Mouse (Mus musculus) heart, embryonic 16.5 days (tissue): ENCODE data around the gene St6galnac3. TPM values are rescaled to one million over a fixed set of nuclear protein-coding genes. Genes with fewer than 3 reads are reported as not detected.

Source experiments
- ATAC-seq: fragments of 200-750 bp; cut with Nextera tagmentation; replicated peaks from 2 replicates; pipeline ENCODE4 v1.8.0; 2017; ENCODE audit warnings: moderate number of reproducible peaks; ENCODE audit not compliant: insufficient read depth, low FRiP score; ENCODE audit errors: extremely low read depth
- H3K27ac ChIP-seq: fragments of 300-500 bp; sonication (generic); 2 replicates; pipeline ENCODE4 v1.5.1; 2014; ENCODE audit warnings: mild to moderate bottlenecking, low read length, control low read depth, moderate library complexity
- H3K27me3 ChIP-seq: fragments of 300-500 bp; sonication (generic); 2 replicates; pipeline ENCODE4 v1.6.1; 2014; ENCODE audit warnings: low read length, mixed read lengths; ENCODE audit not compliant: control insufficient read depth, insufficient read depth
- H3K36me3 ChIP-seq: fragments of 300-500 bp; sonication (generic); 2 replicates; pipeline ENCODE4 v1.6.1; 2014; ENCODE audit not compliant: control insufficient read depth, insufficient read depth
- H3K4me1 ChIP-seq: fragments of 300-500 bp; sonication (generic); 2 replicates; pipeline ENCODE4 v1.6.1; 2014; ENCODE audit warnings: low read length, mixed read lengths; ENCODE audit not compliant: control insufficient read depth, insufficient read depth
- H3K4me2 ChIP-seq: fragments of 300-500 bp; sonication (generic); 2 replicates; pipeline ENCODE4 v1.6.1; 2014; ENCODE audit warnings: low read depth, mild to moderate bottlenecking, control low read depth, low read length
- H3K4me3 ChIP-seq: fragments of 300-500 bp; sonication (generic); 2 replicates; pipeline ENCODE4 v1.5.1; 2014; ENCODE audit warnings: mild to moderate bottlenecking, control low read depth, low read length
- H3K9ac ChIP-seq: fragments of 300-500 bp; sonication (generic); 2 replicates; pipeline ENCODE4 v1.6.1; 2014; ENCODE audit warnings: low read length, control low read depth
- H3K9me3 ChIP-seq: fragments of 300-500 bp; sonication (generic); replicated peaks from 2 replicates; pipeline ENCODE4 v1.6.1; 2016; ENCODE audit warnings: low read length; ENCODE audit not compliant: control insufficient read depth
- WGBS: fragments of 180-500 bp; shearing (Covaris S2); extraction: QIAGEN DNeasy Blood & Tissue Kit; methylation state at CpG from one replicate; pipeline ENCODE4 v1.1.7; 2014; 5-methylcytosine and 5-hydroxymethylcytosine counted together
- polyA plus RNA-seq: library from polyadenylated mRNA; unstranded; fragments of >200 nt; fragmentation: Nextera tagmentation; extraction: Ambion mirVana; gene quantifications from 2 replicates; pipeline ENCODE4 v1.2.1, GENCODE M21; 2015

Gene St6galnac3
- polyA plus RNA-seq, 1 experiment from 2014 or later, result 20.8 TPM

DNA sequence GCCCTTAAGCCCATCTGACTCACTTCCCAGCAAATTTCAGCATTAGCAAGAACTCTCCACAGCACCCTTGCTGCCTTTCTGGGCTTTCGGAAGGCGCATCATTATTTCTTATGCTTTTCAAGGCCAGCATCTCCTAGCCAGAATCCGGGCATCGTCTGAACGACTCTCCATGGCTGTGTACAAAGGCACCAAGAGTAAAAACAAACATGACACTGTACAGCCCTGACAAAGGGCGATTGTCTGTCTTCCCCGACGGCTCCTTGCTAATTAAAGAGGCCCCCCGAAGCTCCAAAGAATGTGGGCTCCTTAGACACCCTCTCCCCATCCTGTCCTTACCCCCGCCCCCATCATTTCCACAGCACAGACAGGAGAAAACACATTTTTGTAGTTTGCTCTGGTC lies 13.4 kb upstream of the St6galnac3 start:
- 64% methylated on average over 10 of the region's 10 CpGs for WGBS
- no peaks in the 10 kb centered on the region for H3K4me1 ChIP-seq
- ATAC-seq, result no peak
- H3K4me2 ChIP-seq, result no peak overlapping the region
- H3K27me3 ChIP-seq, result no peaks in the 10 kb centered on the region; the same call in 1 of the 2 replicates
- no peaks in the 10 kb centered on the region for H3K36me3 ChIP-seq
- H3K4me3 ChIP-seq, result no peak overlapping the region
- H3K27ac ChIP-seq, result no peak overlapping the region
- H3K9me3 ChIP-seq, result no peaks in the 10 kb centered on the region
- no peak overlapping the region for H3K9ac ChIP-seq

DNA sequence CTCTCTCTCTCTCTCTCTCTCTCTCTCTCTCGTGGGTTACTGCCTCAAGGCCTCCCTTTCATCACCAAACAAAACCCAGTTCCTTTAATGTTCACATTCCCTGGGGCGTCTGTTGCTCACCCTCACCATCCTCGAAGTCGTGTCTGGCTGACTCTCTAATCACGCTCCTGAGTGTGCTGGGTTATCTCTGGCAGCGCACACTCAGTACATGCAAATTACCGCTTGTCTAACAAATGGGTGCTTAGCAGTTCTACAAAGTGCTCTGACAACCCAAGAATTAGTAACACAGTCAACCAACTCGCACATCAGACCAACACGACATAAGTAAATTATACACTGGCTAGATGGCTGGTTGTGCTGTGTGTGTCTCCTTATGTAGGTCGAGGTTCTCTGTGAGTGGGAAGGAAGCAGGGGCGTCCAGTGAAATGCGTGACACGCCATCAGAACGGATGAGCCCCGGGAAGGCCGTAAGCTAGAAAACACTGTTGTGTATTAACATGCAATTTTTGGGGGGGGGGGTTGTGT lies 11.8 kb upstream of the St6galnac3 start:
- ATAC-seq, result no peak
- no peaks in the 10 kb centered on the region for H3K9me3 ChIP-seq
- H3K27me3 ChIP-seq, result no peaks in the 10 kb centered on the region; the same call in 1 of the 2 replicates
- H3K27ac ChIP-seq, result no peak overlapping the region
- no peak overlapping the region for H3K4me2 ChIP-seq
- 58% methylated on average over 16 of the region's 16 CpGs for WGBS
- no peaks in the 10 kb centered on the region for H3K36me3 ChIP-seq
- H3K4me1 ChIP-seq, result peaks cover 12% of the 10 kb centered on the region
- no peak overlapping the region for H3K9ac ChIP-seq
- H3K4me3 ChIP-seq, result no peak overlapping the region

DNA sequence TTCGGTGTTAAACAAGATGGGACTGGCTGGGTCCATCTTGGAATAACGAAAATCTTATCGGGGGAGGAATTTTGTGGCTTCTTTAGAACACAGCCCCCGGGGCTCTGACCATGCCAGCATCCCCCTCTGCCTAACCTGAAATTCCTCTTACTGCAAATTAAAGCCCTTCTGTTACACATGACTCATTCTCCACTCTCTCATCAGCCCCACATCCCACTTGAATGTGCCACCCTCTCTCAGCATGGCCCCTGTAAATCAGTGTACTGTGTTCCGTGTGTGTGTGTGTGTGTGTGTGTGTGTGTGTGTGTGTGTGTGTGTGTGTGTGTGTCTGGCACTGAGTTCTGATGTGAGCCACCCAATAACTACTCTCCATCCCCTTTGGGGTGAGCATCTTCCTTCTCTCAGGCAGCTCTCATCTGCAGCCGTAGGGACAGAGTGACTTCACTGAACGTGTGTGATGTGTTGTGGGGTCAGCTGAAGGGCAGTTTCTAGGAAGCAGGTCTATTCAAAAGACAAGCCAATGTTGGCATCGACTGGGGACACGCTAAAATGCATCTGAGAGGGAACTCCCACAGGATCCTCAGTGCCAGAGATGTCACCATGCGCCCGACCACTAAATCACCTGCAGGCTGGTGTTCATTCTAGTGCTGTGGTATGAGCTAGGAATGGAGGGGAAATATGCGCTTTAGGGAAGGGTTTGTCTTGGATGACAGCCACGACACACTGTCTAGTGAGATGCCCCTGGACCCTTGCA lies 11.0 kb upstream of the St6galnac3 start:
- no peak for ATAC-seq
- Histone ChIP-seq H3K36me3 (no peaks in the 10 kb centered on the region), H3K9ac (no peak overlapping the region), H3K9me3 (no peaks in the 10 kb centered on the region), H3K27me3 (no peaks in the 10 kb centered on the region; the same call in 1 of the 2 replicates), H3K27ac (no peak overlapping the region), H3K4me1 (peaks cover 14% of the 10 kb centered on the region), H3K4me3 (no peak overlapping the region), H3K4me2 (no peak overlapping the region)
- WGBS, result 64% methylated on average over 13 of the region's 13 CpGs

DNA sequence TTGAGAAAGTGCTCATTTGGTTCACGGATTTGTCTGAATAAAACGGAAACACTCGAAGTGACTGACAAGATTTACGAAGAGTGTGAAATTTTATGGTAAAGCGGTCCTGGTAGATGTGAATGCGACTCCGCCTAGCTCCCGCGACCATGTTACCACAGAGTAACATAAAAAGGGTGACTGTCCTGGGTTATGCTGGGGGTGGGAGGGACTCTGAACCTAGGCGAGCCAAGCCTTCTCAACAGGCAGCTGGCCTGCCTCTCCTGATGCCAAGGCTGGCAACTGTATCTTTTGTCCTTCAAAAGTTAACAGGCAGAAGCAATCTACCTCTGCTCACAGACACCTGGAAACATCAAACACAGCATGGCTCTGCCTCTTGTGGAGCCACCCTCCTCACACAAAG lies 9.8 kb upstream of the St6galnac3 start:
- Histone ChIP-seq H3K36me3 (no peaks in the 10 kb centered on the region), H3K27me3 (no peaks in the 10 kb centered on the region; the same call in 1 of the 2 replicates), H3K9me3 (no peaks in the 10 kb centered on the region), H3K4me1 (peaks cover 14% of the 10 kb centered on the region), H3K27ac (no peak overlapping the region), H3K4me3 (no peak overlapping the region), H3K9ac (no peak overlapping the region), H3K4me2 (no peak overlapping the region)
- no peak for ATAC-seq
- WGBS, result 83% methylated on average over 10 of the region's 10 CpGs

DNA sequence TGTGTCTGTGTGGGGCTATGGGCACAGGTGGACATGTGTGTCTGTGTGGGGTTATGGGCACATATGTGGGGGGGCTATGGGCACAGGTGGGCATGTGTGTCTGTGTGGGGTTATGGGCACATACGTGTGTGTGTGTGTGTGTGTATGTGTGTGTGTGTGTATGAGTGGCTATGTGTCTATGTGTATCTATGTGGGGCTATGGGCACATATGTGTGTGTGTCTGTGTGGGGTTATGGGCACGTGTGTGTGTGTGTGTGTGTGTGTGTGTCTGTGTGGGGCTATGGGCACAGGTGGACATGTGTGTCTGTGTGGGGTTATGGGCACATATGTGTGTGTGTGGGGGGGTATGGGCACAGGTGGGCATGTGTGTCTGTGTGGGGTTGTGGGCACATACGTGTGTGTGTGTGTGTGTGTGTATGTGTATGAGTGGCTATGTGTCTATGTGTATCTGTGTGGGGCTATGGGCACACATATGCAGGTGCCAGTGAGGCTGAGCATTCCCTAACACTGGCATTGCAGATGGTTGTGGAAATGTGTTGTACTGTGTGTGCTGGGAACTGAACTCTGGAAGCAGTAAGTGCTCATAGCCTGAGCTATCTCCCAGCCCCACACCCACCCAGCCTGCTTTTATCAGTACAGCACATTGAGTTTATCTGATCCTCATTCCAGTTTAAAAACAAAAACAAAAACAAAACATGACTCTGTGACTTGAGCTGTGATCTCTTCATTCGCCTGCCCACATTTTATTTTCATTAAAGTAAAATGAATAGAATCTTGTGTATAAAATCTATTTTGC lies 8.6 kb upstream of the St6galnac3 start:
- H3K27me3 ChIP-seq, result no peaks in the 10 kb centered on the region; the same call in 1 of the 2 replicates
- WGBS, result 93% methylated on average over 4 of the region's 4 CpGs
- no peaks in the 10 kb centered on the region for H3K9me3 ChIP-seq
- ATAC-seq, result no peak
- no peak overlapping the region for H3K4me3 ChIP-seq
- H3K27ac ChIP-seq, result no peak overlapping the region
- no peaks in the 10 kb centered on the region for H3K36me3 ChIP-seq
- H3K9ac ChIP-seq, result no peak overlapping the region
- peaks cover 14% of the 10 kb centered on the region for H3K4me1 ChIP-seq
- no peak overlapping the region for H3K4me2 ChIP-seq

DNA sequence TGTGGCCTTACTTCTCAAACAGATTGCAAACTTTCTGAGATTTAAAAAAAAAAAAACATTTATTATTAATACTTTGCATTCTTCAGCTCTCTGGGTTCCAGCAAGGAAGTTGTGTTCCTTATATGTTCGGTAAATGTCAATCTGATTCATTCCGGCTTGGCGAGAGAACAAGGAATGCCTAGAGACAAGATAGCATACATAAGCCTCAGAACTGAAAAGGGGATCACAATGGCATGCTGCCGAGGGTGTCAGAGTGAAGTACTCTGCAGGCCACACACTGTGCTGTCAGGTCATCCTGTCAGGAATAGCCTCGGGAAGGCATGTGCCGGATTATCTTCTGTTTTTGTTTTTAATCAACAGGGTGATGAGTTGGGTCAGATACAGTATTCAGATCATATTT lies 7.8 kb upstream of the St6galnac3 start:
- H3K4me3 ChIP-seq, result no peak overlapping the region
- ATAC-seq, result 0 out of 2 replicates have a peak, but pooled peaks have one; percentile 58
- H3K9me3 ChIP-seq, result no peaks in the 10 kb centered on the region
- H3K36me3 ChIP-seq, result no peaks in the 10 kb centered on the region
- no peak overlapping the region for H3K9ac ChIP-seq
- H3K4me2 ChIP-seq, result no peak overlapping the region
- H3K27me3 ChIP-seq, result no peaks in the 10 kb centered on the region; the same call in 1 of the 2 replicates
- WGBS, result 23% methylated on average over 6 of the region's 6 CpGs
- H3K27ac ChIP-seq, result no peak overlapping the region
- H3K4me1 ChIP-seq, result peaks cover 14% of the 10 kb centered on the region

DNA sequence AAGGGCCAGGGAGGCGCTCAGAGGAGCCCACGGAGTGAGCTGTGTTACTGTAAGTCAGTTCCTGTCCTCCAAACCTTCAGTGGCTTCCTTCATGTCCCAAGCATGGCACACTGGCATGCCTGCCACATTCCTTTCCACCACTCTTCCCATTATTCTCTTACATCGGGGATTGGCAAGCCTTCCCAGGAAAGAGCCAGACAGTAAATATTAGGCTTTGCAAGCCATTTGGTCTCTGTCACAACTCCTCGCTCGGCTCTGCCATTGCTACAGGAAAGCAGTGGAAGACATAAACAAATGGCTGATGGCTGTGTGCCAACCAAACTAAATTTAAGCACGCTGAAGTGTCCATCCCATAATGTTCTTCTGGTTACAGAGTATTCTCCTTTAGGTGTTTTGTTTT lies 7.1 kb upstream of the St6galnac3 start:
- H3K9me3 ChIP-seq, result no peaks in the 10 kb centered on the region
- H3K4me1 ChIP-seq, result peaks cover 14% of the 10 kb centered on the region
- H3K27ac ChIP-seq, result no peak overlapping the region
- H3K4me2 ChIP-seq, result no peak overlapping the region
- no peak for ATAC-seq
- no peaks in the 10 kb centered on the region for H3K36me3 ChIP-seq
- H3K27me3 ChIP-seq, result no peaks in the 10 kb centered on the region; the same call in 1 of the 2 replicates
- no peak overlapping the region for H3K4me3 ChIP-seq
- no peak overlapping the region for H3K9ac ChIP-seq
- WGBS, result 45% methylated on average over 6 of the region's 6 CpGs

DNA sequence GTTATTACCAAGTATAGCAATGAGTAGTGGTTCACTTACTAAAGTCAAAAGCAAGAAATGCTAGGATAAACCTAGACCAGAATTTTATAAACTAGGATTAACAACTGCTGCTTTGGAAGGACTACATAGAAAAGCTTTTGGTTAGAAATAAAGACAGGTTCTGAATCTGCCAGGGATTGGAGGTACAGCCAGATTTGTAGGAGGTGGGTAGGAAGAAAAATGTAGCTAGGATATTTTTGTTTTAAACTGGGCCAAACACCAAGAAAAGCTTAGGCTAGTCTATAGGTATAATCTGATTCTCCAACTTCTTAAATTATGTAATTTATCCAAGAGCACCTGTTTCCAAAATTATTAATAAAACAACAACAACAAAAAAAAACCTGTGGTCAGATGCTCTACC lies 3.6 kb upstream of the St6galnac3 start:
- Histone ChIP-seq H3K36me3 (no peaks in the 10 kb centered on the region), H3K4me2 (no peak overlapping the region), H3K4me1 (peaks cover 18% of the 10 kb centered on the region), H3K9me3 (no peaks in the 10 kb centered on the region), H3K9ac (no peak overlapping the region), H3K27me3 (peaks cover 9% of the 10 kb centered on the region), H3K4me3 (no peak overlapping the region), H3K27ac (no peak overlapping the region)
- ATAC-seq, result no peak
